Mouse (Mus musculus) spleen, embryonic (tissue): ENCODE measurements around the gene Ubr3.

Source experiments
- CTCF ChIA-PET: fragments of 350-600 bp; sonication (Branson Sonifier 250); formaldehyde crosslinking; loops from one replicate; lab custom pipeline; 2022; lab: Charles Lee

The Ubr3 gene

GRCm38 (mm10) chr2:70024454-70024853 is 127.4 kb downstream of the Ubr3 start:
- CTCF ChIA-PET, result no interaction called here

GRCm38 (mm10) chr2:70025711-70026110 is 128.7 kb downstream of the Ubr3 start:
- CTCF ChIA-PET, result no interaction called here

GRCm38 (mm10) chr2:70031472-70031871 is 134.4 kb downstream of the Ubr3 start:
- CTCF ChIA-PET, result no interaction called here

DNA sequence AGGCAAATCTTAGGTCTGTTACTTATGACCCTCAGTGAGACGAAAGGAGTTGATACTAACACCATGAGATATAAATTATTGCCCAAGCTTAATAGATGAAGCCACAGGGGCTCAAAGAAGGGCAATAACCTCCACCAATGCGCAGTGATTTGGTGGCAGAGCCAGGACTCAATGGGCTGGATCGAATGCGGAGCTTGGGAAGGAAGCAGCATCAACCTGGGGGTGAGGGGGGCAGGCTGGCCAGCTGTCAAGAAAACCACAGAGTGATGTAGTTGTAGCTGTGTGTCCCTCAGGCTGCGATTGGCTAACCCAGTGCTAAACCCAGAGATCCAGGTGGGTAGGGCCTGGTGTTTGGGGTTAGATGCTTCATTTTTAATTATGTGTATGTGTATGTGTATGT is 137.8 kb downstream of the Ubr3 start:
- CTCF ChIA-PET, result interaction anchor here (0.7 kb wide), 1 partner anchor 119 kb away, joined by 6 read pairs; no protein-coding TSS in a partner anchor

DNA sequence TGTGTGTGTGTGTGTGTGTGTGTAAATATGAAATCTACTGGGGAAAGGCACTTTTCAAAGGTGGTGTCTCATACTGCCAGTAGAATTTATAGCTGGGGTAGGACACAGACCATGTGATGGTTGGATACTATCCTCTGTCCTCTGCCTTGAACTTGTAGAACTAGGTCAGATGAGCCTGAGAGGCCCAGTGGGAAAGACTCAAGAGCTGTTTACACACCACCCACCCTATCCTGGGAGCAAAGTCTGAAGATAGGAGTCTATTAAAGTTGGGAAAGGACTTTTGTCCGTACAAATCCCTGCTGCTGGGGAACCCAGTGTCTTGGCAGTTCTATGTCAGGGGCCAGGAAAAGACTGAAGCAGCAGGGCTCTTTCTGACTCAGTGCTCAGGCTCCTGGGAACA is 138.3 kb downstream of the Ubr3 start:
- CTCF ChIA-PET, result no interaction called here

GRCm38 (mm10) chr2:70037221-70037620 is 140.2 kb downstream of the Ubr3 start:
- CTCF ChIA-PET, result interaction anchor here (0.7 kb wide), 1 partner anchor 176 kb away, joined by 5 read pairs; the partner anchor contains the start of gene Ssb

GRCm38 (mm10) chr2:70038752-70039151 is 141.7 kb downstream of the Ubr3 start, which contains the start of gene Myo3b:
Gene Myo3b, plus strand, starts transcription at chr2:70039126.
- CTCF ChIA-PET, result no interaction called here

DNA sequence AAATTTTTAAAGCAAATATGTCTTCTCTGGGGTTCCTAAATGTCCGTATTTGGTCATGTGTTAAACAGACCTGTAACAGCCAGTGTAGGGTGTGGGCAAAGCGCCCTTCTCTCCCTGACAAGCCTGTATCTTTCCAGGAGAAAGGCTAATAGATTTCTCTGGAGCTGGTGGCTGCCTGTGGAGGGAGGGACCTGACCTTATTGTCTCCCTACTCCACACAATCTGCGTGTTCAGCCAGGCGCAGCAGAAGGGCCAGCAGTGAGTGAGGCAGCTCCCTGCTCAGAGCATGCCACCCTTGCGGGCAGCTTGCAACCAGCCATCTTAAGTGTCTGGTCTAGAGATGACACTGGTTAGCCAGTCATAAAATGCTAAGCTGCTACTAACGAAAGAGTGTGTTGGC is 147.4 kb downstream of the Ubr3 start:
- CTCF ChIA-PET, result no interaction called here

GRCm38 (mm10) chr2:70047868-70048267 is 150.8 kb downstream of the Ubr3 start:
- CTCF ChIA-PET, result interaction anchor here (0.6 kb wide), 1 partner anchor 17 kb away, joined by 3 read pairs; no protein-coding TSS in a partner anchor

- CTCF ChIA-PET, result no interaction called here
Observed at GRCm38 (mm10) chr2:70053803-70054202, 156.8 kb downstream of the Ubr3 start.

DNA sequence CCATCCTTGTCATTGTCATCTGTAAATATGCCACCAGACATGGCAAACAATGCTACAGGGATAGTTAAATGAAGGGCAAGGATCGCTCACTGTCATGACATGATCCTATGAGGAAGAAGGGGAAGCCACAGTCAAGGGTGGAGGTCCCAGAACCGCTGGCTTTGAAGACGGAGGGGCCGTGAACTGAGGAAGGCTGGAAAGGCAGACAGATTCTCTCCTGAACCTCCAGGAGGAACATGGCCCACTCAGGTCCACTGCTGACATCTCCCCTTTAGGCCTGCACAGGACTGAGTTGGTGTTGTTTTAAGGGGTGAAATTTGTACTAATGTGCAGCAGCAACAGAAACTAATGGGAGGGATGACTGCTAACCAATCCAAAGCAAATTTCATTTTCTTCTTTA is 161.2 kb downstream of the Ubr3 start:
- CTCF ChIA-PET, result no interaction called here

DNA sequence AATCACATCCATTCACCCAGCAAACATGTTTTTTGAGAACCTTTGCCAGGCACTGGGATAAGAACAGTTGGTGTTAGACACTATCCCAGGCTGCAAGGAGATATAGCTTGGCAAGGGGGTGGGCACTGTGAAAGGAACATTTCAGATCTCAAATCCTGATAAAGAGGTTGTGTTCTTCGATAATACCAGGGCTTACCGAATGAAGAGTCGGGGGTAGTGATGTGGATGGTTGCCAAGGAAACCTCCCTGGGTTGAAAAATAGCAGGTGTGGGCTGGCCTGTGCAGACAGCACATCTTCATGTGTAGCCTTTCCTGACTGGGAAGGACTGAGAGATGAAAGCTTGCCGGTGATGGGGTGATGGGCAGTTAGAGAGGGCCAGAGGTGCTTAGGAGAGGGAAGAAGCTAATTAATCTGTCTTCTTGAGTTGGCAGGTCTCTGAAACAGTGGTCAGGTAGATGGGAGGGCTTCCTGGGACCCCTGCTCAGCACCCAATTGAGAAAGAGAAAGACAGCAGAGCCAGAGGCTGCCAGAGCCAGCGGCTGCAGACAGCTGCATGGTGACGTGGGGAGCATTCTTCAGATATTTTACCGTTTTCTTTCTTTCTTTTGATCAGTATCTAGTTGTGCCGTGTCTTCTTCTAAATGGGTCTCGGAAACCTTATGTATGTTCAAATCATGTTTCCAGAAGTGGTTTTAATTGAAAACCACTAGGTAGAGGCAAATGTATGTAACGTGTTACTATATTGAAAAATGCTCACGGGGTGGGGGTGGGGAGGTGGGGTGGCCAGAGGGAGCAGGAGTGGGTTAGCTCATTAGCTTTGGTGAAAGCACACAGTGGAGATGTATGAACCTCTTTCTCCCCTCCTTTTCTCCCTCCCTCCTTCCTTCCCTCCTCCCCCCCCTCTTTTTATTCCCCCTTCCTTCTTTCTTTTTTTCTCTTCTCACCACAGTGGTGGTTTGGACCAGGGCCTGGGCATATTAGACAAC is 163.6 kb downstream of the Ubr3 start:
- CTCF ChIA-PET, result no interaction called here

- CTCF ChIA-PET, result interaction anchor here (0.6 kb wide), 1 partner anchor 17 kb away, joined by 3 read pairs; no protein-coding TSS in a partner anchor
Observed at GRCm38 (mm10) chr2:70065116-70065515, 168.1 kb downstream of the Ubr3 start.

DNA sequence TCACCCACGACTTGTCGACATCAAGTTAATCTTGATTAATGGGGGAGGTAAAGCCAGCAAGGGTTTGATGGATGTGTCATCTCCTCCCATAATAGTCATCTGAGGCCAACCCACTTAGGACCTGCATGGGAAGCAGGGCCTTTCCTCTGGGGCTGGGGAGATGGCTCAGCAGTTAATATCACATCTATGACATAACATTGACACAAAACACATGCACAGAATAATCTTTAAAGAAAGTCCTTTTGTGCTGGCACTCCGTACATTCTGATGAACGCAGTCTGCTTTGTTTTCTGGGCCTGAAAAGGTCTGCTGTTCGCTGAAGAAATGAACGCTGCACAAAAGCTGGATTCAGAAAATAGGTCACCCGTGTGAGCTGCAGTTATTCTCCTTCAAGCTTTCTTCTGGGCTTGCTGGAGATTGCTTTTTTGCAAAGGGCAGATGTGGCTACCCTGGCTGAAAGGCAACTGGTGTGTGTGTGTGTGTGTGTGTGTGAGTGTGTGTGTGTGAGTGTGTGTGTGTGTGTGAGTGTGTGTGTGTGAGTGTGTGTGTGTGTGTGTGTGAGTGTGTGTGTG is 168.8 kb downstream of the Ubr3 start:
- CTCF ChIA-PET, result no interaction called here

DNA sequence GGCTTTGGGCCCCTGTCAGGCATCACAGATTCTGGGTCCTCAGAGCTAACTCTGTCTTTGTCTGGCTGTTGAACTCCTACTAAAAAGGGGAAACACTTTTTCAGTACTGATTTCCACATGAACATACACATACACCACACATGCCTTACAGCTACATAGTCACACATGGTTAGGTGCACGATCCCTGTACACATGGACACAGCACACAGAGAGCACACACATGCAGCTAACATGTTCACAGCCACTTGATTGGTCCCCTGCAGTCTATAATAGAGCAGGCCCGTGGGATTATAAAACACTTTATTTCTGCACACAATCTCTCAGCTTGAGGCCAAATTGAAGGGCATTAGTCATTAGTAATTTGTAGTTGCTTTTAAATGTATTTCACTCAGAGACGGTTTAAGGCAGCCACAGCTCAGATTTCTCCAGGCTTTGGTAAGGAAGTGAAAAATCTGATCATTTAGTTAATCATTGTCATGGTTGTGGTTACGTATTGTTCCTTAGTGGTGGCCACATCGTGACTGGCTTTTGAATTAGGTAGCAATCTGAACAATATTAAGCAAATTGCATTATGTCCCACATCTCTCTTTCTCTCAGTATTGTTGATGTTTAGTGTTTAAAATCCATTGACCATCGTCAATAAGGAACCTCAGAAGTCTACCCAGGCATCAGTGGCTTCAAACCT is 169.4 kb downstream of the Ubr3 start:
- CTCF ChIA-PET, result no interaction called here

DNA sequence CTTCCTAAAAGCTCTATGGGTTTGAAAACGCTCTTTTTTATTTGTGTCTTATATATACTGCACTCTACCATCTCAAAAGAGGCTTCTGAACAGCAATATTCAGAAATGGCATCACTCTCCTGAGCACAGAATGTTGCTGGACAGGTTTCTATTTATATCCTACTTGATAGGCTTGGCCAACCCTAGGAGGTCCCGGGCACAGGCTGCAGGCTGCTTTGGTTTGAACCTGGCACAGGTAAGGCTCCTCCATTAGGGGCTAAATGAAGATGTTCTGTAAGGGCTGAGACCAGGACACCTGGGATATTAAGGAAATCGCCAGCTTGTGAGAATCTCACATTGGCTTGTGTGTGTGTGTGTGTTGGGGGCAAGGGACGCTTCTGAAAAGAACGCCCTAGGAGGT is 172.8 kb downstream of the Ubr3 start:
- CTCF ChIA-PET, result no interaction called here
